Mouse (Mus musculus): ENCODE measurements around the gene Oxct2a. TPM values are rescaled to one million over a fixed set of nuclear protein-coding genes. Genes with fewer than 3 reads are reported as not detected.
"Not testable (repeated sequence)": the region's sequence is repeated elsewhere in the genome, so short reads cannot be mapped to it uniquely, and the experiment has no call there.

Gene Oxct2a
- polyA plus RNA-seq, 1 experiment from 2014 or later, result not detected

DNA sequence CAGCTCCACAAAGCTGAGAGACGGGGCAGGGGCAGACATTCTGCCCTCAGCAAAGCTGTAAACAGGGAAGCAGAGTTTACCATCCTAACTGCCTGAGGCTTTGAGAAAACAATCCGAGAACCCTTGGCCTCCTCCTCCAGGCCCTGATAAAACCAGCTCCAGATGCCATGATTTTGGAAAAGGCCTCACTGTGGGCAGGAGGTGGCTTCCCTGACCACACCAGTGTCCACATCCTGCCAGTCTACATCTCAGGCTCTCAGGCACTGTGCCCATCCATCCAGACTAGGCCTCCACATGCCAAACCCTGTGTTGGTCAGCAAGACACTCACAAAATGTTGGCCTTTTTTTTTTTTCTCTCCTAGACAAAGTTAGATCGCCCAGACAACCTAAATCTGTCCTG lies 10.7 kb upstream of the Oxct2a start:
- H3K27ac ChIP-seq, result no peak overlapping the region
- no peaks in the 10 kb centered on the region for H3K4me1 ChIP-seq (replicated peaks; ENCODE audit: insufficient read depth, low read length)
- no peaks in the 10 kb centered on the region for H3K27me3 ChIP-seq (ENCODE audit: insufficient read depth, low read length)
- ATAC-seq (replicated peaks; ENCODE audit: low FRiP score, low read depth), result no peak
- no peak overlapping the region for H3K4me2 ChIP-seq (ENCODE audit: low read length)
- WGBS, result 65% methylated on average over 3 of the region's 3 CpGs
- no peaks in the 10 kb centered on the region for H3K9me3 ChIP-seq (replicated peaks; ENCODE audit: low read length)
- no peak for TF ChIP-seq CTCF (IDR thresholded peaks at IDR 0.05; ENCODE audit: low read depth)
- no peak for DNase-seq (ENCODE audit: low spot score)
- H3K4me3 ChIP-seq (replicated peaks; ENCODE audit: low read depth, low read length), result no peak overlapping the region
- no peak overlapping the region for H3K9ac ChIP-seq (ENCODE audit: low read depth, low read length)
- H3K36me3 ChIP-seq (ENCODE audit: insufficient read depth, low read length), result no peaks in the 10 kb centered on the region

DNA sequence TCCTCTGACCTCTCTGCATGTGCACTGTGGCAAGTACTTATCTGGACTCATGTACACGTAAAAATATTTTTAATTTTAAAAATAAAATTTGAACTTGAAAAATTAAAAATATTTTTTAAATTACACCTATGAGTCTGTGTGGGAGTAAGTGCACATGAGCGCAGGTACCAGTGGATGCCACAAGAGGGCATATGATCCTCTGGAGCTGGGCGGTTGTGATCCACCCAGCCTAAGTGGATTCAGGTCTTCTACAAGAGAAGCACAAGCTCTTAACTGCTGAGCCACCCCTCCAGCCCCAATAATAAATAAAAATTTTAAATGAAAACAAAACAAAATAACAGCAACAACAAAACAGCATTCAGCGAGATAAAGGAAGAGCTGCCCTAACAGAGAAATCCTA lies 9.7 kb upstream of the Oxct2a start:
- no peak for TF ChIP-seq CTCF (IDR thresholded peaks at IDR 0.05; ENCODE audit: low read depth)

DNA sequence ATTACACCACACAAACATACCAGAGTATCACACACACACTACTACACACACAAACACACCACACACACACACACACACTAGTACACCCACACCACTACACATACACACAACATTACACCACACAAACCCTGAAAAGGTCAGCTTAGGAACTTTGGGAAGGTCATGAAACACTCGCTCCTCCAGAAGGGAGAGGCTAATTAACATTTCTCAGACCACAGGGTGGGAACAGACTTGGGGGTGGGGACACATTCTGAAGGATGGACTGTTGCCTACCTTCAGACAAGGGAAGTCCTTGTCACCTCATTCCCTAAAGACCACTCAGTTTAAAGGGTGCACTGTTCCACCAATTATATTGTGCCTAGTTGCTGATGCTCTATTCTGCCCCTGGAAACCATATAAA lies 8.5 kb upstream of the Oxct2a start:
- WGBS, result 67% methylated on average over 1 of the region's 1 CpGs
- ATAC-seq (replicated peaks; ENCODE audit: low FRiP score, low read depth); H3K36me3 ChIP-seq (ENCODE audit: insufficient read depth, low read length); H3K27ac ChIP-seq; H3K9me3 ChIP-seq (replicated peaks; ENCODE audit: low read length); H3K27me3 ChIP-seq (ENCODE audit: insufficient read depth, low read length); DNase-seq (ENCODE audit: low spot score); H3K4me3 ChIP-seq (replicated peaks; ENCODE audit: low read depth, low read length); H3K9ac ChIP-seq (ENCODE audit: low read depth, low read length); H3K4me1 ChIP-seq (replicated peaks; ENCODE audit: insufficient read depth, low read length); H3K4me2 ChIP-seq (ENCODE audit: low read length): not testable (repeated sequence)

More for the DNA sequence above, 9.7 kb upstream of the Oxct2a start:
- H3K4me1 ChIP-seq (replicated peaks; ENCODE audit: insufficient read depth, low read length), result no peaks in the 10 kb centered on the region
- H3K27me3 ChIP-seq (ENCODE audit: insufficient read depth, low read length), result no peaks in the 10 kb centered on the region
- no peak for ATAC-seq (replicated peaks; ENCODE audit: low FRiP score, low read depth)
- no peak overlapping the region for H3K27ac ChIP-seq
- whole genome bisulfite sequencing, result 96% methylated on average over 4 of the region's 4 CpGs
- no peak overlapping the region for H3K4me3 ChIP-seq (replicated peaks; ENCODE audit: low read depth, low read length)
- no peak overlapping the region for H3K9ac ChIP-seq (ENCODE audit: low read depth, low read length)
- H3K9me3 ChIP-seq (replicated peaks; ENCODE audit: low read length), result no peaks in the 10 kb centered on the region
- DNase-seq (ENCODE audit: low spot score), result no peak
- H3K36me3 ChIP-seq (ENCODE audit: insufficient read depth, low read length), result no peaks in the 10 kb centered on the region
- H3K4me2 ChIP-seq (ENCODE audit: low read length), result no peak overlapping the region

DNA sequence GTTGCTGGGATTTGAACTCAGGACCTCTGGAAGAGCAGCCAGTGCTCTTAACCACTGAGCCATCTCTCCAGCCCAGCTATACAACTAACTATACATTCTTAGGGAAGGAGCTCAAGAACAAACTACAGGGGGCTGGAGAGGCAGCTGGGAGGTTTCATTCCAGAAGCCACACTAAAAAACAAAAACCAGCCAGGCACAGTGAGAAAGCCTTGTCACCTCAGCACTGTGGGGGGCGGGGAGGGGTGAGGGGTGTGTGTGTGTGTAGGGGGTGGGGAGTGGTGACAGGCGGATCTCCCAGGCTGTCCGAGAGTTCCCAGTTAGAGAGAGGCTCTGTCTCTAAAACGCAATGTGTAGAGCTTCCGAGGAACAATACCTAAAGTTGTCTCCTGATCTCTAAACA lies 7.9 kb upstream of the Oxct2a start:
- Histone ChIP-seq H3K9ac (ENCODE audit: low read depth, low read length) (no peak overlapping the region), H3K27me3 (ENCODE audit: insufficient read depth, low read length) (no peaks in the 10 kb centered on the region), H3K4me2 (ENCODE audit: low read length) (no peak overlapping the region), H3K27ac (no peak overlapping the region), H3K9me3 (replicated peaks; ENCODE audit: low read length) (no peaks in the 10 kb centered on the region), H3K36me3 (ENCODE audit: insufficient read depth, low read length) (no peaks in the 10 kb centered on the region), H3K4me1 (replicated peaks; ENCODE audit: insufficient read depth, low read length) (no peaks in the 10 kb centered on the region), H3K4me3 (replicated peaks; ENCODE audit: low read depth, low read length) (no peak overlapping the region)
- DNase-seq (ENCODE audit: low spot score) (no peak), ATAC-seq (replicated peaks; ENCODE audit: low FRiP score, low read depth) (no peak)
- WGBS, result 67% methylated on average over 5 of the region's 5 CpGs
- no peak for TF ChIP-seq CTCF (IDR thresholded peaks at IDR 0.05; ENCODE audit: low read depth)

DNA sequence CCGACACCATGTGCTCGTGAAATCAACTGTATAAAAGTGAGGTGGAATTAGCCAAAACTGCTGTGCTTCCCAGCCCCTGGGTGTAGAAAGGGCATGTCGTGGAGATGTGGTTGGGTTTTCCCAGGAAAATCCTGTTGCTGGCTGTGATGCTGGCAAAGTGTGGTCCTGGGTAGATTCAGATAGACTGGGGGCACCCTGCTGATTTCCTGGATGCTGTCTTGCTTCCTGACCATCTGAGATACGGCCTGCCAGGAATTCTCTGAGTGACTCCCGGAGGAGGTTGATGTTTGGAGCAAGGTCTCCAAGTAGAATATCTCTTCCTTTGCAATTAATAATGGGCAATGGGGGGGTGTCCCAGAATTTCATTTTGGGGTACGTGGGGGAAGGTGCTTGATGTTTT lies 5.5 kb upstream of the Oxct2a start:
- no peaks in the 10 kb centered on the region for H3K27me3 ChIP-seq (ENCODE audit: insufficient read depth, low read length)
- no peak overlapping the region for H3K4me3 ChIP-seq (replicated peaks; ENCODE audit: low read depth, low read length)
- ATAC-seq (replicated peaks; ENCODE audit: low FRiP score, low read depth) (no peak), DNase-seq (ENCODE audit: low spot score) (no peak)
- H3K9me3 ChIP-seq (replicated peaks; ENCODE audit: low read length), result no peaks in the 10 kb centered on the region
- H3K4me2 ChIP-seq (ENCODE audit: low read length), result no peak overlapping the region
- no peak overlapping the region for H3K9ac ChIP-seq (ENCODE audit: low read depth, low read length)
- no peak for TF ChIP-seq CTCF (IDR thresholded peaks at IDR 0.05; ENCODE audit: low read depth)
- H3K4me1 ChIP-seq (replicated peaks; ENCODE audit: insufficient read depth, low read length), result no peaks in the 10 kb centered on the region
- H3K27ac ChIP-seq, result no peak overlapping the region
- WGBS, result 63% methylated on average over 6 of the region's 6 CpGs
- no peaks in the 10 kb centered on the region for H3K36me3 ChIP-seq (ENCODE audit: insufficient read depth, low read length)

DNA sequence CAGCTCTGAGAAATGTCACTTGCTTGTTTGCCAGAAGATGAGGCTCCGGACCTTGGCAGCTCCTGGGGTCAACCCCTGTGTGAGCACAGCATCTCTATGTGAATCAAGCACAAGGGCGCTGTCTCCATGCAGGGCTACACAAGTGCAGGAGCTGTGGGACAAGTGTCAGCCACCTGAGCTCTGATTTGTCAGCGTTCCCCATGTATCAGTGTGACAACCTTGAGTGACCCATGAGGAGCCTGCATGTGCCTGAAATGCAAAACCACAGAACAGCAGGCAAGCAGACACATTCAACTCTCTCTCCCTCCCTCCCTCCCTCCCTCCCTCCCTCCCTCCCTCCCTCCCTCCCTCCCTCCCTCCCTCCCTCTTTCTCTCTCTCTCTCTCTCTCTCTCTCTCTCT lies 4.2 kb upstream of the Oxct2a start:
- no peak for TF ChIP-seq CTCF (IDR thresholded peaks at IDR 0.05; ENCODE audit: low read depth)
- no peak overlapping the region for H3K4me2 ChIP-seq (ENCODE audit: low read length)
- H3K27me3 ChIP-seq (ENCODE audit: insufficient read depth, low read length), result no peaks in the 10 kb centered on the region
- H3K36me3 ChIP-seq (ENCODE audit: insufficient read depth, low read length), result no peaks in the 10 kb centered on the region
- 51% methylated on average over 3 of the region's 3 CpGs for WGBS
- H3K4me3 ChIP-seq (replicated peaks; ENCODE audit: low read depth, low read length), result no peak overlapping the region
- no peak overlapping the region for H3K27ac ChIP-seq
- no peaks in the 10 kb centered on the region for H3K9me3 ChIP-seq (replicated peaks; ENCODE audit: low read length)
- ATAC-seq (replicated peaks; ENCODE audit: low FRiP score, low read depth) (no peak), DNase-seq (ENCODE audit: low spot score) (no peak)
- no peak overlapping the region for H3K9ac ChIP-seq (ENCODE audit: low read depth, low read length)
- H3K4me1 ChIP-seq (replicated peaks; ENCODE audit: insufficient read depth, low read length), result no peaks in the 10 kb centered on the region

DNA sequence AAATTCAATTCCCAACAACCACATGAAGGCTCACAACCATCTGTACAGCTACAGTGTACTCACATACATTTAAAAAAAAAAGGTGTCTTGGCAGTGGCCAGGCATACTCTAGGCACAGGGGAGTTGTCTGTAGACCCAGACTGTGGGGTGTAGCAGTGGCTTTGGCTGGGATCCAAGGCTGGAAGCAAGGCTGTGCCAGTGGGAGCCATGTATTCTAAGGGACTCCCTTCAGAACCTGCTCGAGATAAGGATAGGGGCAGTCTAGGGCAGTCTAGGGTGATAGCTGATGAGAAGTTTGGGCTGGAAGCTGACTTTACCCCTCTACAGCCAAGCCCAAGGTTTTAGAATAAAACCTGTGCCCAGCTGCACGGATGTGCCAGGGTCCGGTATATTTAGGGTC lies 2.7 kb upstream of the Oxct2a start:
- H3K27me3 ChIP-seq (ENCODE audit: insufficient read depth, low read length), result 0 out of 2 replicates have a peak, but pooled peaks cover 4% of the 10 kb centered on the region
- no peak overlapping the region for H3K4me2 ChIP-seq (ENCODE audit: low read length)
- no peak for TF ChIP-seq CTCF (IDR thresholded peaks at IDR 0.05; ENCODE audit: low read depth)
- no peaks in the 10 kb centered on the region for H3K36me3 ChIP-seq (ENCODE audit: insufficient read depth, low read length)
- H3K9ac ChIP-seq (ENCODE audit: low read depth, low read length), result no peak overlapping the region
- 60% methylated on average over 3 of the region's 3 CpGs for WGBS
- H3K27ac ChIP-seq, result no peak overlapping the region
- ATAC-seq (replicated peaks; ENCODE audit: low FRiP score, low read depth) (no peak), DNase-seq (ENCODE audit: low spot score) (no peak)
- H3K4me3 ChIP-seq (replicated peaks; ENCODE audit: low read depth, low read length), result no peak overlapping the region
- no peaks in the 10 kb centered on the region for H3K9me3 ChIP-seq (replicated peaks; ENCODE audit: low read length)
- H3K4me1 ChIP-seq (replicated peaks; ENCODE audit: insufficient read depth, low read length), result no peaks in the 10 kb centered on the region

DNA sequence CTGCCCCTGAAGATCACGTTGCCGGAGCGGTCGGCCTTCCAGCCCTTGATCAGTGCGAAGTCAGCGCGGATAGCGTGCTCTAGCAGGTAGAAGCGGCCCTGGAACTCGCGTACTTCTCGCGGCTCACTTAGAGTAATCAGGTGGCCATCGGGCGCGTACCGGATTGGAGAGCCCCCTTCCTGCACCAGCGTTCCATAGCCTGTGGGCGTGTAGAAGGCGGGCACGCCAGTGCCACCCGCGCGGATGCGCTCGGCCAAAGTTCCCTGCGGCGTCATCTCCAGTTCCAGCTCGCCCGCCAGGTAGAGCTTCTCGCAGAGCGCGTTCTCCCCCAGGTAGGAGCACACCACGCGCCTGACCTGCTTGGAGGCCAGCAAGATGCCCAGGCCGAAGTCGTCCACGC lies 524 bp downstream of the Oxct2a start:
- ATAC-seq (replicated peaks; ENCODE audit: low FRiP score, low read depth), result peak; percentile 64
- H3K36me3 ChIP-seq (ENCODE audit: insufficient read depth, low read length); H3K9me3 ChIP-seq (replicated peaks; ENCODE audit: low read length); H3K4me1 ChIP-seq (replicated peaks; ENCODE audit: insufficient read depth, low read length); H3K27me3 ChIP-seq (ENCODE audit: insufficient read depth, low read length); H3K27ac ChIP-seq; H3K9ac ChIP-seq (ENCODE audit: low read depth, low read length); DNase-seq (ENCODE audit: low spot score): not testable (repeated sequence)
- 0 out of 2 replicates have a peak overlapping the region, but pooled peaks have one; percentile 18 for H3K4me3 ChIP-seq (replicated peaks; ENCODE audit: low read depth, low read length)
- WGBS, result 17% methylated on average over 23 of the region's 38 CpGs
- peak overlapping the region; percentile 50 for H3K4me2 ChIP-seq (ENCODE audit: low read length)
